Comparison of ENCODE assay signal across 8 mouse cellular contexts in the genomic region with DNA sequence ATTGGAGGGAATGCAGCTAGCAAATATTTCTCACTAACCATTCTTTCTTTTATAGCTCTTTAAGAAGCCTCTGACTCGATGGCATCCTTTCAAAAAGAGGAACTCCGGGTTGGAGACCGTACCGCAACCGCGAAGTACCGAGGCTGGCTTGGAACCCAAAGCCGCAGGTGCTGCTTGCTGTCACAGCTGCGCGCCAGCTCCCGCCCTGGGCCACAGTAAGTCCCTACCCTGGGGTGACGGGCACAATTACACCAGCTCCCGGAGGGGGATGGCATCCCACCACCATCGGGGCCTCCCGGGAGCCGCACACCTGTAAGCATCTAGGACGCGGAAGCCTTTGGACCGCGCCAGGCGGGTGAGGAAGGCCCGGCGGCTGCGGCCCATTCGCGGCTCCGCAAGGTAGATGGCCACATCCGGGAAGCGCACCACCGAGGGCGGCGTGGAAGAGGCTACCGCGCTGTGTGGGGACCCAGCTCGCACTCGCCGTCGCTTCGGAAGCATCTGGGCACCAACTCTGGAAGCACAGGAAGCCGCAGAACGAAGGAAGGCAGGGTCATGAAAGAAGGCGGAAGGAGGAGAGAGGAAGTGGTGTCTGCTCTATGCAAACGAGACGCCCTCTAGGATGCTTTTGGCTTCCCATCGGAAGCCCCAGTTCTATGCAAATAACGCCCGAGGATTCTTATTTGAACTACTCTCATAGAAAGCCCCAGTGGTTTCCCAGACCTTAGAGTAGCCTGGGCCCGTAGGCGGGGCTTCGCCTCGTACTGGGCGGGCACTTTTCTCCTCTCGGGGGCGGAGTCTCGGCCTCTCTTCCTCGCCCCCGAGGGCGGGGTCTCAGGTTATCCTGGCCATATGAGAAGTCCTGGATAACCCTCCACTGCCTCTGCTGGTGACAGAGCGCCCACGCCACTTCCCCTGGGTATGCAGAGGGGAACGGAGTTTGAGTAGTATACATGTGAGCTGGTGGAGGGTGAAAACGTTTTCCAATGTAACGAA. TPM values are rescaled to one million over a fixed set of nuclear protein-coding genes. Genes with fewer than 3 reads are reported as not detected.
DNase-seq lines count a peak whose midpoint lies in the region; ATAC-seq lines count a peak whose summit lies in the region.

A gene (minus strand): TSS at position 766 of the 996 bp plus-strand sequence.

- peak; percentile 95 for ATAC-seq in forebrain, embryonic 14.5 days
- ATAC-seq in neural tube, embryonic 15.5 days (ENCODE audit: low FRiP score): peak; percentile 96

- H3K27me3 ChIP-seq in forebrain, embryonic 14.5 days (replicated peaks; ENCODE audit: control insufficient read depth, insufficient read depth, low read length): no peaks in the 10 kb centered on the region
- H3K27me3 ChIP-seq in neural tube, embryonic 15.5 days (replicated peaks): no peaks in the 10 kb centered on the region

- intact Hi-C loops in heart, postnatal 14 days (cut with DNase I): loop anchor here (2.0 to 5.0 kb wide), 2 partner anchors 47 to 50 kb away; a partner anchor contains a TSS

- WGBS in forebrain, embryonic 14.5 days: under 1% methylated on average over 63 of the region's 63 CpGs
- WGBS in neural tube, embryonic 15.5 days: under 1% methylated on average over 63 of the region's 63 CpGs

- H3K4me1 ChIP-seq in forebrain, embryonic 14.5 days (ENCODE audit: control insufficient read depth, insufficient read depth, low read length): no peaks in the 10 kb centered on the region; the same call in 1 of the 2 replicates
- H3K4me1 ChIP-seq in neural tube, embryonic 15.5 days: peaks cover 15% of the 10 kb centered on the region

- no peaks in the 10 kb centered on the region for H3K9me3 ChIP-seq in forebrain, embryonic 14.5 days (replicated peaks; ENCODE audit: control insufficient read depth, low read length)
- no peaks in the 10 kb centered on the region for H3K9me3 ChIP-seq in neural tube, embryonic 15.5 days (replicated peaks)

- H3K27ac ChIP-seq in forebrain, embryonic 14.5 days (ENCODE audit: low read depth, low read length): peak within 1 kb of the TSS; percentile 70
- H3K27ac ChIP-seq in neural tube, embryonic 15.5 days (replicated peaks): peak within 1 kb of the TSS; percentile 73

- H3K36me3 ChIP-seq in forebrain, embryonic 14.5 days (ENCODE audit: control insufficient read depth, insufficient read depth, low read length): 0 out of 2 replicates have a peak, but pooled peaks cover 5% of the 10 kb centered on the region
- no peaks in the 10 kb centered on the region for H3K36me3 ChIP-seq in neural tube, embryonic 15.5 days

- peak; percentile 97 for DNase-seq in ES-CJ7 (ENCODE audit: low read depth, low spot score)
- peak; percentile 93 for DNase-seq in cerebellum, adult 11 months
- peak; percentile 96 for DNase-seq in forebrain, embryonic 14.5 days (ENCODE audit: low spot score)
- DNase-seq in heart, postnatal 14 days: peak; percentile 90 to 94
- DNase-seq in layer of hippocampus, adult 11-12 months (ENCODE audit: low spot score): peak; percentile 90
- DNase-seq in lung, adult 18-20 months: peak; percentile 94 to 96
- peak; percentile 89 for DNase-seq in testis, postnatal 14 days (ENCODE audit: low spot score)

- H3K4me2 ChIP-seq in forebrain, embryonic 14.5 days (ENCODE audit: low read length): peak within 1 kb of the TSS; percentile 88
- peak within 1 kb of the TSS; percentile 94 for H3K4me2 ChIP-seq in neural tube, embryonic 15.5 days

- peak within 1 kb of the TSS; percentile 83 for H3K9ac ChIP-seq in forebrain, embryonic 14.5 days (ENCODE audit: low read length)
- H3K9ac ChIP-seq in neural tube, embryonic 15.5 days (replicated peaks): peak within 1 kb of the TSS; percentile 68

- H3K4me3 ChIP-seq in forebrain, embryonic 14.5 days (ENCODE audit: low read depth, low read length): peak within 1 kb of the TSS; percentile 64
- H3K4me3 ChIP-seq in neural tube, embryonic 15.5 days (replicated peaks): peak within 1 kb of the TSS; percentile 52

RNA-seq across cellular contexts. Expression of the gene that starts here (rescaled TPM):
- 3.9 and 5.3 TPM in 2 replicates for polyA plus RNA-seq in forebrain, embryonic 14.5 days (2014; fragmentation: Nextera tagmentation; extraction: Ambion mirVana)
- 1 to 10 TPM; 4.2 to 5.0 TPM for total RNA-seq in heart, postnatal 14 days (2021)
- 6.5 and 8.5 TPM in 2 replicates for polyA plus RNA-seq in neural tube, embryonic 15.5 days (2015; fragmentation: Nextera tagmentation; extraction: Ambion mirVana)

Comparison
In these comparisons a context has a peak if more than half of its experiments do, and no peak if none do; other contexts are left out.
1. Peak in every context shown above with its lines: DNase-seq, ATAC-seq, H3K4me3 ChIP-seq and H3K27ac ChIP-seq.